Mouse (Mus musculus): ENCODE data around the gene Zfp60. TPM values are rescaled to one million over a fixed set of nuclear protein-coding genes. Genes with fewer than 3 reads are reported as not detected.

The Zfp60 gene
- polyA plus RNA-seq, 1 experiment from 2014 or later = 17.9 TPM

DNA sequence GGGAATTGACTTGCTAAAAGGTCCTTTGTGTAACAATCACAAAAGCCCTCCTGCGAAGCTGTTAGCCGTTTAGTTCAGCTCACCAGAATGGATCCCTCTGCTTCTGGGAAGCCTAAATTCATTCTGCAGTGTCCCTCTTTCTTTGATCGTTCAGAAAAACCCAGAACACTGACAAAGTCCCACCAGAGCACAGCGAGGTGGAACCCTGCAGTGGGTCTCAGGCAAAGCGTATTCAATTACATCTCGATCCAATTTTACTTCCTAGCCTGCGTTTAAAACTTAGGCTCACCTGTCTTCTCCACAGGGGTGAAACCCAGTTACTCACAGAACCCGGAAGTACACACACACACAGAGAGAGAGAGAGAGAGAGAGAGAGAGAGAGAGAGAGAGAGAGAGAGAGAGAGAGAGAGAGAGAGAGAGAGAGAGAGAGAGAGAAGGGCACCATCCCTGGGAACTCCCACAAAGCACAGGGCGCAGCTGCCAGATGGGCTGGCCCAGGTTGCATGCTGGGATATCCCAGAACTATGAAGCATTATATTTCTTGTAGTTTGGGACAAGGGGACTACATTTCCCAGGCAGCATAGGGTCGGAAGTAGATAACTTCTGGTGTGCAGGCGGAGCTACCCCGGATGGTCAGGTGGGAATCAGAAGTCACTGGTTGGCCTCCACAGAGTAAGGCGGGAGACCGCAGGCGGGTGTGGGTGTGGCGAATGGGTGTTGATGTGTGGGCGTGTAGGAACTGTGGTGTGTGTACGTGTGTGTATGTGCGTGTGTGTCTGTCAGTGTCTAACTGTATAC is 42.2 kb upstream of the Zfp60 start, which contains the start of gene Zfp607b:
TSS of gene Zfp607b (plus strand) at position 526 of the 798 bp plus-strand sequence.
- Histone ChIP-seq H3K4me3 (ENCODE audit: control insufficient read depth in 1 of 2, insufficient read depth in 1 of 2, low read depth in 1 of 2, low read length in 2 of 2) (peak within 1 kb of the TSS; percentile 57 to 66), H3K27ac (replicated peaks in 1 of 2; ENCODE audit: control insufficient read depth in 1 of 2, insufficient read depth in 1 of 2, low read depth in 2 of 2, low read length in 2 of 2) (peak within 1 kb of the TSS; percentile 59 to 67), H3K4me2 (ENCODE audit: low read length) (peak within 1 kb of the TSS; percentile 88), H3K27me3 (ENCODE audit: control insufficient read depth, insufficient read depth, low read length) (peaks cover 10% of the 10 kb centered on the region; the same call in 1 of the 2 replicates), H3K4me1 (ENCODE audit: control insufficient read depth in 2 of 2, insufficient read depth in 2 of 2, low read length in 2 of 2) (peaks cover 5 to 15% of the 10 kb centered on the region in 2 experiments), H3K9ac (ENCODE audit: low read length) (peak within 1 kb of the TSS; percentile 85), H3K9me3 (ENCODE audit: control insufficient read depth, low read length) (no peaks in the 10 kb centered on the region), H3K36me3 (ENCODE audit: control insufficient read depth, insufficient read depth, low read length) (no peaks in the 10 kb centered on the region)
- under 1% methylated on average over 19 of the region's 19 CpGs for WGBS
- peak; percentile 100 for ATAC-seq (ENCODE audit: insufficient number of reproducible peaks, insufficient read depth, low FRiP score, low read depth)

DNA sequence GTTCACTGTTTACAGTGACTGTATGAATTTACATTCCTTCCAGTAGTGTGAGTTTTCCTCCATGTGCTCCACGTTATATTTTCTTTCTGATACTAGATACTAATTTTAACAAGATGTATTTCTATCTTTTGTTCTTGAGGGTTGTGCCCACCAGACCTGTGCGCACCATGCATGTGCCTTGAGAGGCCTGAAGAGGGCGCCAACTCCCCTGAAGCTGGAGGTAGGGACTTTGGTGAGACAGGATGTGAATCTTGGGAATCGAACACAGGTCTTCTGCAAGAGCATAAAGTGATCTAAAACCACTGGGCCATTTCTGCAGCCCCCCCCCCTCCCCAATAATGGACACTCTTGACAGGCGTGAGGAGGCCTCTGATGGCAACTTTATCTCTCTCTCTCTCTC is 40.1 kb upstream of the Zfp60 start:
- no peak for ATAC-seq (ENCODE audit: insufficient number of reproducible peaks, insufficient read depth, low FRiP score, low read depth)
- no peaks in the 10 kb centered on the region for H3K36me3 ChIP-seq (ENCODE audit: control insufficient read depth, insufficient read depth, low read length)
- H3K4me2 ChIP-seq (ENCODE audit: low read length) = no peak overlapping the region
- H3K9me3 ChIP-seq (ENCODE audit: control insufficient read depth, low read length) = no peaks in the 10 kb centered on the region
- H3K9ac ChIP-seq (ENCODE audit: low read length) = no peak overlapping the region
- H3K4me1 ChIP-seq (ENCODE audit: control insufficient read depth in 2 of 2, insufficient read depth in 2 of 2, low read length in 2 of 2) = peaks cover 5 to 11% of the 10 kb centered on the region in 2 experiments
- no peaks in the 10 kb centered on the region for H3K27me3 ChIP-seq (ENCODE audit: control insufficient read depth, insufficient read depth, low read length)
- H3K4me3 ChIP-seq (ENCODE audit: control insufficient read depth in 1 of 2, insufficient read depth in 1 of 2, low read depth in 1 of 2, low read length in 2 of 2) = no peak overlapping the region
- no peak overlapping the region for H3K27ac ChIP-seq (replicated peaks in 1 of 2; ENCODE audit: control insufficient read depth in 1 of 2, insufficient read depth in 1 of 2, low read depth in 2 of 2, low read length in 2 of 2)
- 32% methylated on average over 5 of the region's 5 CpGs for WGBS

DNA sequence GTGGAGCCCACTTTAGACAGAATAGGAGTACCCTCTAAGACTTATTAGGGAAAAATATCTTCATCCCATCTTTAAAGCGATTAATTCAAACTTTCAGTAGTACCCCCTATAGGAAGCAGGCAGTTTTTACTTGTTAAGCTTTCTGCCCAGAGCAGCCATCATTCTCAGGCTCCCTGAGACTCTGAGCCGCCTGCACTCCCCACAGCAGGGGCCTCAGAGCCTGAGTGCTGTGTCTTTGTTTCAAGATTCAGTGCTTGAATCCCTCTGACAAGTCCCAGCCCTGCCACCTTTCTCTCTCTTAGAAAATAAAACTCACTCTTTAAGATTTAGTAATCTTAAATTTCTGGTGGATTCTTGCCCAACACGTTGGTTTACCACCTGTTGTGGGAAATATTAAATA is 34.5 kb upstream of the Zfp60 start:
- 42% methylated on average over 3 of the region's 3 CpGs for WGBS
- no peak for ATAC-seq (ENCODE audit: insufficient number of reproducible peaks, insufficient read depth, low FRiP score, low read depth)

DNA sequence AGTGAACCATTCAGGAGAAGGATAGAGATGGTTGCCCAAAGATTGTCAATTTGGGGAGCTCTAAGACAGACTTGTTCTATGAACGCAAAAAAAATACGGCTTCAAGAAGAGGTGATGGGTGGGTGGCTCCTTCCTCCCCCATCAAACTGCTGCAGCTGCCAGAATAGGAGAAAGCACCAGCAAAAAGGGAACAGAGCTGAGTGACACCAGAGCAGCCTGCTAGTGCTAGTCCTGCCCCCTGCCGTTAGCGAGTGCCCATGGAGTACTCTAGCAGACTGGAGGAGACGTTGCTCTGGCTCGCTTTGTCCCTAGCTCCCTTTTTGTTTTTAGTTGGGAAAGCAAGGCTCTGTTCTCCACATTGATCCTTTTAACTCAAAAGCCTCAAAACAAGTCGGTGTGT is 20.8 kb upstream of the Zfp60 start:
- H3K9me3 ChIP-seq (ENCODE audit: control insufficient read depth, low read length) = peaks cover 15% of the 10 kb centered on the region
- 85% methylated on average over 7 of the region's 7 CpGs for WGBS
- no peak overlapping the region for H3K4me2 ChIP-seq (ENCODE audit: low read length)
- no peaks in the 10 kb centered on the region for H3K4me1 ChIP-seq (ENCODE audit: control insufficient read depth in 2 of 2, insufficient read depth in 2 of 2, low read length in 2 of 2)
- no peaks in the 10 kb centered on the region for H3K27me3 ChIP-seq (ENCODE audit: control insufficient read depth, insufficient read depth, low read length)
- no peak overlapping the region for H3K27ac ChIP-seq (replicated peaks in 1 of 2; ENCODE audit: control insufficient read depth in 1 of 2, insufficient read depth in 1 of 2, low read depth in 2 of 2, low read length in 2 of 2)
- ATAC-seq (ENCODE audit: insufficient number of reproducible peaks, insufficient read depth, low FRiP score, low read depth) = no peak
- no peaks in the 10 kb centered on the region for H3K36me3 ChIP-seq (ENCODE audit: control insufficient read depth, insufficient read depth, low read length)
- no peak overlapping the region for H3K9ac ChIP-seq (ENCODE audit: low read length)
- H3K4me3 ChIP-seq (ENCODE audit: control insufficient read depth in 1 of 2, insufficient read depth in 1 of 2, low read depth in 1 of 2, low read length in 2 of 2) = no peak overlapping the region

More for the DNA sequence above, 34.5 kb upstream of the Zfp60 start:
- Histone ChIP-seq H3K4me1 (ENCODE audit: control insufficient read depth in 2 of 2, insufficient read depth in 2 of 2, low read length in 2 of 2) (no peaks in the 10 kb centered on the region), H3K4me3 (ENCODE audit: control insufficient read depth in 1 of 2, insufficient read depth in 1 of 2, low read depth in 1 of 2, low read length in 2 of 2) (no peak overlapping the region), H3K4me2 (ENCODE audit: low read length) (no peak overlapping the region), H3K9ac (ENCODE audit: low read length) (no peak overlapping the region), H3K36me3 (ENCODE audit: control insufficient read depth, insufficient read depth, low read length) (no peaks in the 10 kb centered on the region), H3K27ac (replicated peaks in 1 of 2; ENCODE audit: control insufficient read depth in 1 of 2, insufficient read depth in 1 of 2, low read depth in 2 of 2, low read length in 2 of 2) (no peak overlapping the region), H3K27me3 (ENCODE audit: control insufficient read depth, insufficient read depth, low read length) (no peaks in the 10 kb centered on the region), H3K9me3 (ENCODE audit: control insufficient read depth, low read length) (no peaks in the 10 kb centered on the region)

DNA sequence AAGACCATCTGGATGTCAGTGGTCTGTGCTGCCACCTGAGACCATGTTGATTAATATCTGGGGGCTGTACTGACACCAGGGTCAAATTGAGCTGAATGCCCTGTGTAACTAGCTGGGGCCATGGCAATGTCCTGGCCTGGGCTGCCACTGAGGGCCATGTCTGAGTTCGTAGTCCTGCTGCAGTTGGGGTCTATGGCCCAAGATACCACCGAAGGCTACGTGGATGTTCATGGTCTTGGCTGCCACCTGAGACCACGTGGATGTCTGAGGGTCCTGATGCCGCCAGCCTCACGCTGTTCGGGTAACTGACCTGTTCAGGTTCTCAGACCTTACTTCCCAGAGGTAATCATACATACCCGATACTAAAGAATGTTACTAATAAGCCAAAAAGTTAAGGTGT is 9.2 kb upstream of the Zfp60 start:
- Histone ChIP-seq H3K4me1 (ENCODE audit: control insufficient read depth in 2 of 2, insufficient read depth in 2 of 2, low read length in 2 of 2) (no peaks in the 10 kb centered on the region), H3K27ac (replicated peaks in 1 of 2; ENCODE audit: control insufficient read depth in 1 of 2, insufficient read depth in 1 of 2, low read depth in 2 of 2, low read length in 2 of 2) (no peak overlapping the region), H3K9ac (ENCODE audit: low read length) (no peak overlapping the region), H3K4me2 (ENCODE audit: low read length) (no peak overlapping the region), H3K27me3 (ENCODE audit: control insufficient read depth, insufficient read depth, low read length) (no peaks in the 10 kb centered on the region), H3K4me3 (ENCODE audit: control insufficient read depth in 1 of 2, insufficient read depth in 1 of 2, low read depth in 1 of 2, low read length in 2 of 2) (no peak overlapping the region), H3K9me3 (ENCODE audit: control insufficient read depth, low read length) (no peaks in the 10 kb centered on the region), H3K36me3 (ENCODE audit: control insufficient read depth, insufficient read depth, low read length) (no peaks in the 10 kb centered on the region)
- no peak for ATAC-seq (ENCODE audit: insufficient number of reproducible peaks, insufficient read depth, low FRiP score, low read depth)
- WGBS = 87% methylated on average over 8 of the region's 8 CpGs

DNA sequence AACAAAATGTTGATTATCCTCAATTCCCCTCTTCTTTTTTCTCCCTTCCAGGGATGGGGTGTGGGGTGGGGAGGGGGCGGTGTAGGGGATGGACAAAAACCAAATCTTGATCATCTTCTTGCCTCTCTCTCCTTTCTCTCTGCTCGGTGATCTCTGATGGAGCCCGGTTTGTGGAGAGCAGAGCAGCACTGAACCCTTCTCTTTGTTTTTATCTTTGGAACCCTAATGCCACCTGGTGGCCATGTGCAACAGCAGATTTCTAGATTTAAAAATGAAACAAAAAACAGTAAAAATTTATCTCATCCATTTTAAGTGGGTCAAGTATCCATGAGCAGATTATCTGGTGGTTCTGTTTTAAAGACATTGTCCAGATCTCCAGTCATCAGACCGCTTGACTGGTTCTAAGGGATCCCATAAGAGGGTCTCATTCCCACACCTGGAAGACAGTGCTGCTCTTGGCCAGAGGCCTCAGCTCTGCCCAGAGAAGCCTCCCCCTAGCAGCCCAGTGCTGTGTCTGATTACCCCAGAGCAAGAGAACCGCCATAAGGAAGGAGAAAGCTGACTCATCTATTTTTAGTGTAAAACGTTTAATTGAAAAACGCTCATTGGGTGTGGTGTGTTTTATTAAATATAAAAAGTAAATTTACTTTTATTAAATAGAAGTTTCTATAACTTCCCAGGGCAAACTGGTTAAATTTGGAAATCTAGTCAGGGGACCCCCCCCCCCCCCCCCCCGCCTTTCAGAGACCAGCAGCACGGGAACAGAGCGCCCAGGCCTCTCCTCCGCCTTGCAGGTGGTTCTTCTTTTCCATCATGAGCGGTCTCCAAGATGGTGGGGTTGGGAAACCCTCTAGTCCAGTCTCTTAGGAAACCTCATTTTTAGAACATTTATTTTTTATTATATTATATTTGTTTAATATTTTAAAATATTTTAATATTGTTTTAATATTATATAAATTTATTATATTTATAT is 5.3 kb upstream of the Zfp60 start:
- 40% methylated on average over 11 of the region's 12 CpGs for WGBS
- no peak for ATAC-seq (ENCODE audit: insufficient number of reproducible peaks, insufficient read depth, low FRiP score, low read depth)
- no peaks in the 10 kb centered on the region for H3K36me3 ChIP-seq (ENCODE audit: control insufficient read depth, insufficient read depth, low read length)
- no peak overlapping the region for H3K27ac ChIP-seq (replicated peaks in 1 of 2; ENCODE audit: control insufficient read depth in 1 of 2, insufficient read depth in 1 of 2, low read depth in 2 of 2, low read length in 2 of 2)
- H3K4me3 ChIP-seq (ENCODE audit: control insufficient read depth in 1 of 2, insufficient read depth in 1 of 2, low read depth in 1 of 2, low read length in 2 of 2) = no peak overlapping the region
- no peaks in the 10 kb centered on the region for H3K9me3 ChIP-seq (ENCODE audit: control insufficient read depth, low read length)
- no peaks in the 10 kb centered on the region for H3K27me3 ChIP-seq (ENCODE audit: control insufficient read depth, insufficient read depth, low read length)
- H3K4me2 ChIP-seq (ENCODE audit: low read length) = no peak overlapping the region
- H3K9ac ChIP-seq (ENCODE audit: low read length) = no peak overlapping the region
- no peaks in the 10 kb centered on the region for H3K4me1 ChIP-seq (ENCODE audit: control insufficient read depth in 2 of 2, insufficient read depth in 2 of 2, low read length in 2 of 2)

DNA sequence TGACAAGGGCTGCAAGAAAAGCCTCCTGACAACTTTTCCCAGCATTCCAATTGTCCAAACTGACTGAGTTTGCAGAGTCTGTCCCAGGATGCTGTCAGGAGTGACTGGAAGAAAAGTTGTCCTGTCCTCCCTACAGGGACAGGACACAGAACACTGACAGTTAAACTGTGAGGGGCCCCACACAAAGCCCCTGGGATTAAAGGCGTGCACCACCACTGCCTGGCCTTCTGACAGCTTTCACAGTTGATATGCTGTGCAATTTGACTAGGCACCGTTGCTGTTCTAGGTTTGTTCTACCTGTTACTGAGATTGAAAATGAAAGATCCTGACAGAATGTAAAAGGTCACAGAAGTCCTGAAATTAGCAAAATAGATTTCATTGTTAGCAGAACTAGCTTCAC is 3.7 kb upstream of the Zfp60 start:
- Histone ChIP-seq H3K4me3 (ENCODE audit: control insufficient read depth in 1 of 2, insufficient read depth in 1 of 2, low read depth in 1 of 2, low read length in 2 of 2) (no peak overlapping the region), H3K4me2 (ENCODE audit: low read length) (no peak overlapping the region), H3K27ac (replicated peaks in 1 of 2; ENCODE audit: control insufficient read depth in 1 of 2, insufficient read depth in 1 of 2, low read depth in 2 of 2, low read length in 2 of 2) (no peak overlapping the region), H3K27me3 (ENCODE audit: control insufficient read depth, insufficient read depth, low read length) (no peaks in the 10 kb centered on the region), H3K9ac (ENCODE audit: low read length) (no peak overlapping the region), H3K9me3 (ENCODE audit: control insufficient read depth, low read length) (no peaks in the 10 kb centered on the region), H3K36me3 (ENCODE audit: control insufficient read depth, insufficient read depth, low read length) (no peaks in the 10 kb centered on the region), H3K4me1 (ENCODE audit: control insufficient read depth in 2 of 2, insufficient read depth in 2 of 2, low read length in 2 of 2) (peaks cover 0 to 5% of the 10 kb centered on the region in 2 experiments; a peak in 2 of 4 replicates)
- WGBS = 40% methylated on average over 2 of the region's 2 CpGs
- no peak for ATAC-seq (ENCODE audit: insufficient number of reproducible peaks, insufficient read depth, low FRiP score, low read depth)
